35 mouse cellular contexts compared by ENCODE assay signal in genomic region chr12:4582326-4582725, GRCm38 (mm10). TPM values are rescaled to one million over a fixed set of nuclear protein-coding genes. Genes with fewer than 3 reads are reported as not detected.
A peak's percentile ranks its signal among the peaks of the same experiment; 100 is the strongest.
DNase-seq lines count a peak whose midpoint lies in the region; ATAC-seq and TF ChIP-seq lines count a peak whose summit lies in the region.
"Had no signal": no experiment of that assay in that cellular context is flagged by ENCODE, and none has a peak within 500 bp of the region (broad histone marks: within the 10 kb centered on the region; RNA-seq: fewer than 3 reads in every experiment).

No protein-coding gene starts in this region.

- no peaks in the 10 kb centered on the region for H3K4me1 ChIP-seq in heart, postnatal 0 days (ENCODE audit: control insufficient read depth, insufficient read depth)
- H3K4me1 ChIP-seq in kidney, postnatal 0 days (replicated peaks; ENCODE audit: insufficient read depth, low read length) = no peaks in the 10 kb centered on the region
- H3K4me1 ChIP-seq in megakaryocyte, embryonic 14.5 days = peaks cover 18% of the 10 kb centered on the region
- no peaks in the 10 kb centered on the region for H3K4me1 ChIP-seq in forebrain, embryonic 10.5 days
- H3K4me1 ChIP-seq: embryonic facial prominence, embryonic 10.5 days; embryonic facial prominence, embryonic 13.5 days had no signal

- H3K36me3 ChIP-seq in heart, postnatal 0 days (replicated peaks; ENCODE audit: control insufficient read depth, insufficient read depth, low read length) = no peaks in the 10 kb centered on the region
- no peaks in the 10 kb centered on the region for H3K36me3 ChIP-seq in kidney, postnatal 0 days (ENCODE audit: insufficient read depth, low read length)
- peaks cover 6% of the 10 kb centered on the region for H3K36me3 ChIP-seq in megakaryocyte, embryonic 14.5 days (replicated peaks; ENCODE audit: low read length)
- no peaks in the 10 kb centered on the region for H3K36me3 ChIP-seq in forebrain, embryonic 10.5 days (replicated peaks)
- H3K36me3 ChIP-seq: embryonic facial prominence, embryonic 10.5 days; embryonic facial prominence, embryonic 13.5 days had no signal

- TF ChIP-seq CTCF in heart, postnatal 0 days (IDR thresholded peaks at IDR 0.05; ENCODE audit: low read depth) = no peak
- TF ChIP-seq CTCF in kidney, postnatal 0 days (IDR thresholded peaks at IDR 0.05; ENCODE audit: low read depth) = no peak

- H3K9me3 ChIP-seq in heart, postnatal 0 days (replicated peaks; ENCODE audit: control insufficient read depth, low read length) = no peaks in the 10 kb centered on the region
- no peaks in the 10 kb centered on the region for H3K9me3 ChIP-seq in kidney, postnatal 0 days (replicated peaks; ENCODE audit: low read length)
- H3K9me3 ChIP-seq in megakaryocyte, embryonic 14.5 days = no peaks in the 10 kb centered on the region
- no peaks in the 10 kb centered on the region for H3K9me3 ChIP-seq in forebrain, embryonic 10.5 days
- H3K9me3 ChIP-seq: embryonic facial prominence, embryonic 10.5 days; embryonic facial prominence, embryonic 13.5 days had no signal

- ATAC-seq in heart, postnatal 0 days (ENCODE audit: insufficient read depth, low read depth) = no peak
- no peak; the same call in 1 of the 2 replicates for ATAC-seq in kidney, postnatal 0 days (replicated peaks; ENCODE audit: low FRiP score, low read depth)
- no peak for ATAC-seq in megakaryocyte, adult 5-6 weeks (ENCODE audit: poor library complexity, severe bottlenecking)
- ATAC-seq: activated CD4-positive, CD25-positive, alpha-beta regulatory T cell, adult 4 months; forebrain, embryonic 14.5 days; forebrain, postnatal 0 days; hindbrain, postnatal 0 days had no signal

- no peak overlapping the region for H3K4me3 ChIP-seq in heart, postnatal 0 days (ENCODE audit: low read depth, low read length)
- H3K4me3 ChIP-seq in kidney, postnatal 0 days (replicated peaks; ENCODE audit: low read depth, low read length) = no peak overlapping the region
- peak overlapping the region; percentile 50 for H3K4me3 ChIP-seq in megakaryocyte, embryonic 14.5 days (replicated peaks)
- no peak overlapping the region for H3K4me3 ChIP-seq in forebrain, embryonic 10.5 days
- H3K4me3 ChIP-seq: embryonic facial prominence, embryonic 10.5 days; embryonic facial prominence, embryonic 13.5 days; erythroblast, embryonic 14.5 days had no signal

- no peak for DNase-seq in heart, postnatal 0 days (ENCODE audit: low spot score)
- no peak for DNase-seq in heart, postnatal 10 days
- peak; percentile 38 for DNase-seq in kidney, postnatal 0 days (ENCODE audit: low spot score)
- DNase-seq in kidney, postnatal 4 days = no peak
- DNase-seq in forebrain, embryonic 10.5 days (ENCODE audit: extremely low spot score, low spot score) = no peak
- DNase-seq: adrenal gland, adult 8-10 months; adrenal gland, postnatal 25 days; cerebellum, adult 11-12 months; cerebellum, adult 8-10 months; cerebellum, postnatal 10 days; cerebellum, postnatal 36 days; embryo, embryonic 11 days; forebrain, postnatal 0 days; gastrocnemius, postnatal 25 days; heart, adult 11 months; heart, postnatal 14 days; heart, postnatal 4 days had no signal

- intact Hi-C loops in heart, postnatal 10 days (cut with DNase I) = no loop called here

- 0 out of 2 replicates have a peak overlapping the region, but pooled peaks have one; percentile 25 for H3K27ac ChIP-seq in heart, postnatal 0 days (ENCODE audit: low read depth)
- peak overlapping the region; percentile 25; the same call in 1 of the 2 replicates for H3K27ac ChIP-seq in kidney, postnatal 0 days
- H3K27ac ChIP-seq in forebrain, embryonic 10.5 days = no peak overlapping the region
- H3K27ac ChIP-seq: embryonic facial prominence, embryonic 10.5 days; embryonic facial prominence, embryonic 13.5 days; hindbrain, embryonic 14.5 days; hindbrain, postnatal 0 days had no signal

- no peaks in the 10 kb centered on the region for H3K27me3 ChIP-seq in heart, postnatal 0 days (ENCODE audit: control insufficient read depth, insufficient read depth, low read length)
- no peaks in the 10 kb centered on the region for H3K27me3 ChIP-seq in kidney, postnatal 0 days (ENCODE audit: insufficient read depth, low read length)
- H3K27me3 ChIP-seq in megakaryocyte, embryonic 14.5 days (replicated peaks) = no peaks in the 10 kb centered on the region
- H3K27me3 ChIP-seq in forebrain, embryonic 10.5 days (ENCODE audit: poor library complexity, severe bottlenecking) = no peaks in the 10 kb centered on the region
- H3K27me3 ChIP-seq: embryonic facial prominence, embryonic 13.5 days had no signal

- H3K9ac ChIP-seq in heart, postnatal 0 days (replicated peaks; ENCODE audit: low read depth, low read length) = no peak overlapping the region
- no peak overlapping the region for H3K9ac ChIP-seq in kidney, postnatal 0 days (ENCODE audit: low read depth, low read length)
- H3K9ac ChIP-seq: embryonic facial prominence, embryonic 13.5 days; forebrain, postnatal 0 days; hindbrain, embryonic 14.5 days had no signal

- TF ChIP-seq EP300 in heart, postnatal 0 days (IDR thresholded peaks at IDR 0.05; ENCODE audit: low read depth) = no peak

- H3K4me2 ChIP-seq in heart, postnatal 0 days (ENCODE audit: low read depth, low read length) = no peak overlapping the region
- H3K4me2 ChIP-seq in kidney, postnatal 0 days (ENCODE audit: low read length) = no peak overlapping the region
- H3K4me2 ChIP-seq: embryonic facial prominence, embryonic 13.5 days; heart, embryonic 11.5 days; hindbrain, embryonic 14.5 days had no signal

RNA-seq across cellular contexts. Expression of gene Itsn2, which starts 10.1 kb away (rescaled TPM):
- 39.7 and 44.3 TPM in 2 replicates for total RNA-seq in heart, postnatal 0 days (2014; rRNA removed; ENCODE audit: low replicate concordance)
- 19.6 and 22.7 TPM in 2 replicates for polyA plus RNA-seq in heart, postnatal 0 days (2015; fragmentation: Nextera tagmentation; extraction: Ambion mirVana)
- 10 to 100 TPM; 47.0 to 47.3 TPM for total RNA-seq in heart, postnatal 10 days (2021)
- polyA plus RNA-seq in kidney, postnatal 0 days (2015; fragmentation: Nextera tagmentation; extraction: Ambion mirVana) = 33.2 and 35.7 TPM in 2 replicates
- 8.9 and 11.5 TPM in 2 replicates for polyA plus RNA-seq in megakaryocyte, embryonic 14.5 days (2012; ENCODE audit: insufficient read depth, low replicate concordance)
- 94.6 and 113 TPM in 2 replicates for total RNA-seq in megakaryocyte, adult 5-6 weeks (2015)
- total RNA-seq in megakaryocyte, adult 5-6 weeks (2017) = 201 and 212 TPM in 2 replicates
- 13.8 and 14.5 TPM in 2 replicates for polyA plus RNA-seq in forebrain, embryonic 10.5 days (2016; fragmentation: Nextera tagmentation; extraction: Ambion mirVana)

RNA-seq across cellular contexts. Expression of gene Gm3625, which starts 10.4 kb away (rescaled TPM):
- total RNA-seq in heart, postnatal 0 days (2014; rRNA removed; ENCODE audit: low replicate concordance) = not detected in 2 replicates
- polyA plus RNA-seq in heart, postnatal 0 days (2015; fragmentation: Nextera tagmentation; extraction: Ambion mirVana) = not detected in 2 replicates
- not detected for total RNA-seq in heart, postnatal 10 days (2021)
- polyA plus RNA-seq in kidney, postnatal 0 days (2015; fragmentation: Nextera tagmentation; extraction: Ambion mirVana) = not detected in 2 replicates
- polyA plus RNA-seq in megakaryocyte, embryonic 14.5 days (2012; ENCODE audit: insufficient read depth, low replicate concordance) = not detected in 2 replicates
- total RNA-seq in megakaryocyte, adult 5-6 weeks (2015) = not detected in 2 replicates
- not detected in 2 replicates for total RNA-seq in megakaryocyte, adult 5-6 weeks (2017)
- not detected in 2 replicates for polyA plus RNA-seq in forebrain, embryonic 10.5 days (2016; fragmentation: Nextera tagmentation; extraction: Ambion mirVana)
- total RNA-seq: adrenal gland, adult 8-10 months; adrenal gland, postnatal 25 days; ES-E14; forebrain, postnatal 0 days; gastrocnemius, adult 8-10 months; gastrocnemius, postnatal 25 days; heart, adult 8-10 months; heart, postnatal 14 days; heart, postnatal 4 days; hindbrain, postnatal 0 days had no signal
- polyA plus RNA-seq: activated CD4-positive, CD25-positive, alpha-beta regulatory T cell, adult 4 months; brain, embryonic 14.5 days; cortical plate, adult 2 months; embryonic facial prominence, embryonic 10.5 days; embryonic facial prominence, embryonic 13.5 days; erythroblast, embryonic 14.5 days; forebrain, embryonic 11.5 days; forebrain, embryonic 14.5 days; forebrain, postnatal 0 days; heart, embryonic 11.5 days; heart, embryonic 14.5 days; hindbrain, embryonic 11.5 days; hindbrain, embryonic 14.5 days; hindbrain, postnatal 0 days had no signal
